Mouse (Mus musculus): ENCODE results near the gene Il18bp. TPM values are rescaled to one million over a fixed set of nuclear protein-coding genes. Genes with fewer than 3 reads are reported as not detected.

The Il18bp gene
- polyA plus RNA-seq, 1 experiment = 18.9 TPM

DNA sequence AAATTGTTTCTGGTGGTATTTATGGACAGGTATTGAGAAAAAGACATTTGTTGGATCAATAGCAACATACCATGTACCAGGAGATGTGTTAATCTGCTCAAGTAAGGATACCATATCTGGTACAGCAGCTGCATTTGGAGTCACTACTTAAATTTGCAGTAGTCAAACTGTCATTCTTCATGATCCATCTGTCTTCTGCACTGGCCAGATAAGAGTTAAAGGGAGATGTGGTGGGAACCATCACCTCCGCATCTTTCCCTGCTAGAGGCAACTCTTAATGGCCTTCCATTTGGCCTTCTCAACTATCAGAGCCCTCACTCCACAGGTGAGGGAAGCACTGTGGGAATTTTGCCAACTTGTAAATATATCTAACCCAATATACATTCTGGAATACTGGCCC lies 12.0 kb downstream of the Il18bp start:
- Histone ChIP-seq H3K36me3 (ENCODE audit: control insufficient read depth, insufficient read depth, low read length) (peaks cover 13% of the 10 kb centered on the region), H3K27me3 (replicated peaks; ENCODE audit: control insufficient read depth, insufficient read depth, low read length) (no peaks in the 10 kb centered on the region)
- 89% methylated on average over 1 of the region's 1 CpGs for WGBS

GRCm38 (mm10) chr7:102000921-102001630 lies 17.4 kb downstream of the Il18bp start:
- Histone ChIP-seq H3K36me3 (ENCODE audit: control insufficient read depth, insufficient read depth, low read length) (peaks cover 19% of the 10 kb centered on the region), H3K27me3 (replicated peaks; ENCODE audit: control insufficient read depth, insufficient read depth, low read length) (no peaks in the 10 kb centered on the region), H3K4me3 (ENCODE audit: insufficient read depth, low read depth, low read length) (no peak overlapping the region), H3K4me1 (ENCODE audit: control insufficient read depth, insufficient read depth, low read length) (no peaks in the 10 kb centered on the region), H3K27ac (ENCODE audit: insufficient read depth, low read depth, low read length) (no peak overlapping the region)
- TF ChIP-seq CTCF (conservative IDR thresholded peaks at IDR 0.05; ENCODE audit: insufficient read depth, insufficient read length, low read depth, low read length) (no peak), POLR2A (IDR thresholded peaks at IDR 0.05; ENCODE audit: low read depth, low read length) (no peak)
- 80% methylated on average over 26 of the region's 26 CpGs for WGBS
- DNase-seq = peak; percentile 21

More for the DNA sequence above, 12.0 kb downstream of the Il18bp start:
- Histone ChIP-seq H3K27ac (ENCODE audit: insufficient read depth, low read depth, low read length) (no peak overlapping the region), H3K4me3 (ENCODE audit: insufficient read depth, low read depth, low read length) (no peak overlapping the region), H3K4me1 (ENCODE audit: control insufficient read depth, insufficient read depth, low read length) (no peaks in the 10 kb centered on the region)
- TF ChIP-seq CTCF (conservative IDR thresholded peaks at IDR 0.05; ENCODE audit: insufficient read depth, insufficient read length, low read depth, low read length) (no peak), POLR2A (IDR thresholded peaks at IDR 0.05; ENCODE audit: low read depth, low read length) (no peak)
- no peak for DNase-seq

DNA sequence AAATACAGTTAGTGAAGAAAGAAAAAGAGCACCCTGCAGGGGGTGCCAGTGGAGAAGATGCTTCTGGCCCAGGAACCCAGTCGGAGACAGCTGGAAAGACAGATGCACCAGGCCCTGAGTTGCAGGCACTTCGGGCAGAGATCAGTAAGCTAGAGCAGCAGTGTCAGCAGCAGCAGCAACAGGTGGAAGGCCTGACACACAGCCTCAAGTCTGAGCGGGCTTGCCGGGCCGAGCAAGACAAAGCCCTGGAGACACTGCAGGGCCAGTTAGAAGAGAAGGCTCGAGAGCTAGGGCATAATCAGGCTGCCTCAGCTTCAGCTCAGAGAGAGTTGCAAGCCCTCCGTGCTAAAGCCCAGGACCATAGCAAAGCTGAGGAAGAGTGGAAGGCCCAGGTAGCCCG lies 18.2 kb downstream of the Il18bp start:
- 74% methylated on average over 8 of the region's 8 CpGs for WGBS
- Histone ChIP-seq H3K27ac (ENCODE audit: insufficient read depth, low read depth, low read length) (peak overlapping the region; percentile 22; the same call in 1 of the 2 replicates), H3K4me1 (ENCODE audit: control insufficient read depth, insufficient read depth, low read length) (no peaks in the 10 kb centered on the region), H3K4me3 (ENCODE audit: insufficient read depth, low read depth, low read length) (no peak overlapping the region), H3K36me3 (ENCODE audit: control insufficient read depth, insufficient read depth, low read length) (peaks cover 18% of the 10 kb centered on the region), H3K27me3 (replicated peaks; ENCODE audit: control insufficient read depth, insufficient read depth, low read length) (no peaks in the 10 kb centered on the region)
- TF ChIP-seq CTCF (conservative IDR thresholded peaks at IDR 0.05; ENCODE audit: insufficient read depth, insufficient read length, low read depth, low read length) = no peak
- TF ChIP-seq POLR2A (IDR thresholded peaks at IDR 0.05; ENCODE audit: low read depth, low read length) = no peak
- DNase-seq = no peak

DNA sequence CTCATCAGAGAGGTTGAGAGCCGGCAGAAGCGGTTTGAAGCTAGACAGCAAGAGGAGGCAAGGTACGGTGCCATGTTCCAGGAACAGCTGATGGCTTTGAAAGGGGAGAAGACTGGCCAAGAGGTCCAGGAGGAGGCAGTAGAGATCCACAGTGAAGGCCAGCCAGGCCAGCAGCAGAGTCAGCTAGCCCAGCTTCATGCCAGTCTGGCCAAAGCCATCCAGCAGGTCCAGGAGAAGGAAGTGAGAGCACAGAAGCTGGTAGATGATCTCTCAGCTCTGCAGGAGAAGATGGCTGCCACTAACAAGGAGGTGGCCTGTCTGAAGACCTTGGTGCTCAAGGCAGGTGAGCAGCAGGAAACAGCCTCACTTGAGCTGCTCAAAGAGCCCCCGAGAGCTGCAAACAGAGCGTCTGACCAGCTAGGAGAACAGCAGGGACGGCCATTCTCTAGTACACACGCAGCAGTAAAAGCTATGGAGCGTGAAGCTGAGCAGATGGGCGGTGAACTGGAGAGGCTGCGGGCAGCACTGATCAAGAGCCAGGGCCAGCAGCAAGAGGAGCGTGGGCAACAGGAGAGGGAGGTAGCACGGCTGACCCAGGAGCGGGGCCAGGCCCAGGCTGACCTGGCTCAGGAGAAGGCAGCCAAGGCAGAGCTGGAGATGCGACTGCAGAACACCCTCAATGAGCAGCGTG lies 18.9 kb downstream of the Il18bp start:
- H3K27me3 ChIP-seq (replicated peaks; ENCODE audit: control insufficient read depth, insufficient read depth, low read length) = no peaks in the 10 kb centered on the region
- H3K36me3 ChIP-seq (ENCODE audit: control insufficient read depth, insufficient read depth, low read length) = peaks cover 18% of the 10 kb centered on the region
- peak; percentile 51 for DNase-seq
- WGBS = 48% methylated on average over 15 of the region's 15 CpGs
- H3K27ac ChIP-seq (ENCODE audit: insufficient read depth, low read depth, low read length) = peak overlapping the region; percentile 25; the same call in 1 of the 2 replicates
- TF ChIP-seq POLR2A (IDR thresholded peaks at IDR 0.05; ENCODE audit: low read depth, low read length) (no peak), CTCF (conservative IDR thresholded peaks at IDR 0.05; ENCODE audit: insufficient read depth, insufficient read length, low read depth, low read length) (peak; percentile 37; the same call in 1 of the 2 replicates)
- no peaks in the 10 kb centered on the region for H3K4me1 ChIP-seq (ENCODE audit: control insufficient read depth, insufficient read depth, low read length)
- no peak overlapping the region for H3K4me3 ChIP-seq (ENCODE audit: insufficient read depth, low read depth, low read length)

DNA sequence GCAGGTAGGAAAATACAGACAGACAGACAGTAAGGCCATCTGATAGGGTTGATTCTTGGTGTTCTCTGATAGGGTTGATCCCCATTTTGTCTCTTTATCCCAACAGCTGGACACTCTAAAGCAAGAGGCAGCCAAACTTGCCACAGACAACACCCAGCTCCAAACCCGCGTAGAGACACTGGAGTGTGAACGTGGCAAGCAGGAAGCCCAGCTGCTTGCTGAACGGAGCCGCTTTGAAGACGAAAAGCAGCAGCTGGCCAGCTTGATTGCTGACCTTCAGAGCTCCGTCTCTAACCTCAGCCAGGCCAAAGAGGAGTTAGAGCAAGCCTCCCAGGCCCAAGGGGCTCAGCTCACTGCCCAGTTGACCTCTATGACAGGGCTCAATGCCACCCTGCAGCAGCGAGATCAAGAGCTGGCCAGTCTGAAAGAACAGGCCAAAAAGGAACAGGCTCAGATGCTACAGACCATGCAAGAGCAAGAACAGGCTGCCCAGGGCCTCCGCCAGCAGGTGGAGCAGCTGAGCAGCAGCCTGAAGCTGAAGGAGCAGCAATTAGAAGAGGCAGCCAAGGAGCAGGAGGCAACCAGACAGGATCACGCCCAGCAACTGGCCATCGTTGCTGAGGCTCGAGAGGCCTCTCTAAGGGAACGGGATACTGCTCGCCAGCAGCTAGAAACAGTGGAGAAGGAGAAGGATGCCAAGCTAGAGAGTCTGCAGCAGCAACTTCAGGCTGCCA lies 20.1 kb downstream of the Il18bp start:
- peak; percentile 96; the same call in 1 of the 2 replicates for TF ChIP-seq CTCF (conservative IDR thresholded peaks at IDR 0.05; ENCODE audit: insufficient read depth, insufficient read length, low read depth, low read length)
- no peak for TF ChIP-seq POLR2A (IDR thresholded peaks at IDR 0.05; ENCODE audit: low read depth, low read length)
- WGBS = 27% methylated on average over 14 of the region's 14 CpGs
- no peaks in the 10 kb centered on the region for H3K4me1 ChIP-seq (ENCODE audit: control insufficient read depth, insufficient read depth, low read length)
- H3K27me3 ChIP-seq (replicated peaks; ENCODE audit: control insufficient read depth, insufficient read depth, low read length) = no peaks in the 10 kb centered on the region
- DNase-seq = peak; percentile 89
- H3K27ac ChIP-seq (ENCODE audit: insufficient read depth, low read depth, low read length) = no peak overlapping the region
- peaks cover 18% of the 10 kb centered on the region for H3K36me3 ChIP-seq (ENCODE audit: control insufficient read depth, insufficient read depth, low read length)
- H3K4me3 ChIP-seq (ENCODE audit: insufficient read depth, low read depth, low read length) = no peak overlapping the region

GRCm38 (mm10) chr7:101994241-101994640 lies 24.2 kb downstream of the Il18bp start:
- no peak for DNase-seq
- Histone ChIP-seq H3K4me3 (ENCODE audit: insufficient read depth, low read depth, low read length) (no peak overlapping the region), H3K4me1 (ENCODE audit: control insufficient read depth, insufficient read depth, low read length) (no peaks in the 10 kb centered on the region), H3K27me3 (replicated peaks; ENCODE audit: control insufficient read depth, insufficient read depth, low read length) (no peaks in the 10 kb centered on the region), H3K27ac (ENCODE audit: insufficient read depth, low read depth, low read length) (no peak overlapping the region), H3K36me3 (ENCODE audit: control insufficient read depth, insufficient read depth, low read length) (peaks cover 14% of the 10 kb centered on the region)
- TF ChIP-seq POLR2A (IDR thresholded peaks at IDR 0.05; ENCODE audit: low read depth, low read length) = no peak
- TF ChIP-seq CTCF (conservative IDR thresholded peaks at IDR 0.05; ENCODE audit: insufficient read depth, insufficient read length, low read depth, low read length) = no peak
- 72% methylated on average over 3 of the region's 3 CpGs for WGBS

All from kidney, adult 2 months (tissue).